Mouse (Mus musculus) spleen, adult 18-20 months (tissue): ENCODE data around the gene Ube2i.
A peak's percentile ranks its signal among the peaks of the same experiment; 100 is the strongest.

Source experiments
- DNase-seq, 2 experiments: peaks; one replicate each; pipeline ENCODE4 v3.0.0; 2022; ENCODE audit warnings: mixed read lengths in 2 of 2

Ube2i gene

GRCm38 (mm10) chr17:25274571-25275346 lies at the start of gene Ube2i:
Ube2i (minus strand) TSS chr17:25274622.
- no peak for DNase-seq

- no peak for DNase-seq
Measured at GRCm38 (mm10) chr17:25322930-25323329, 48.5 kb upstream of the Ube2i start.

- DNase-seq, result no peak
Measured at GRCm38 (mm10) chr17:25320819-25321218, 46.4 kb upstream of the Ube2i start.

- no peak for DNase-seq
Measured at GRCm38 (mm10) chr17:25318354-25318753, 43.9 kb upstream of the Ube2i start, which contains the start of gene Prss29. Prss29 (plus strand) TSS chr17:25318654.

- DNase-seq, result no peak
Measured at GRCm38 (mm10) chr17:25308346-25308745, 33.9 kb upstream of the Ube2i start, which contains the start of gene Prss28. Prss28 (plus strand) TSS chr17:25308646.

- DNase-seq, result no peak
Measured at GRCm38 (mm10) chr17:25298094-25298493, 23.7 kb upstream of the Ube2i start, which contains the start of gene Prss34. Prss34 (plus strand) TSS chr17:25298394.

- no peak for DNase-seq
Measured at GRCm38 (mm10) chr17:25294111-25294510, 19.7 kb upstream of the Ube2i start.

- DNase-seq, result no peak
Measured at GRCm38 (mm10) chr17:25293495-25293894, 19.1 kb upstream of the Ube2i start.

GRCm38 (mm10) chr17:25290411-25290810 lies 16.0 kb upstream of the Ube2i start:
- no peak for DNase-seq

GRCm38 (mm10) chr17:25288842-25289241 lies 14.4 kb upstream of the Ube2i start:
- DNase-seq, result peak in 1 of 2 experiments; percentile 53

- peak; percentile 21 to 66 for DNase-seq
Measured at GRCm38 (mm10) chr17:25285033-25285432, 10.6 kb upstream of the Ube2i start.

GRCm38 (mm10) chr17:25282133-25282532 lies 7.7 kb upstream of the Ube2i start:
- peak; percentile 26 to 45 for DNase-seq

GRCm38 (mm10) chr17:25275833-25276232 lies 1.4 kb upstream of the Ube2i start:
- DNase-seq, result no peak

- peak; percentile 89 to 94 for DNase-seq
Measured at GRCm38 (mm10) chr17:25273706-25274501, 518 bp downstream of the Ube2i start.

- peak; percentile 83 to 84 for DNase-seq
Measured at GRCm38 (mm10) chr17:25272951-25273705, 1.3 kb downstream of the Ube2i start.

GRCm38 (mm10) chr17:25272326-25272725 lies 2.1 kb downstream of the Ube2i start:
- no peak for DNase-seq

GRCm38 (mm10) chr17:25270795-25271335 lies 3.6 kb downstream of the Ube2i start:
- DNase-seq, result no peak

GRCm38 (mm10) chr17:25264453-25264852 lies 10.0 kb downstream of the Ube2i start:
- DNase-seq, result no peak

- no peak for DNase-seq
Measured at GRCm38 (mm10) chr17:25257804-25258261, 16.6 kb downstream of the Ube2i start.

- no peak for DNase-seq
Measured at GRCm38 (mm10) chr17:25256140-25256754, 18.2 kb downstream of the Ube2i start, which contains the start of gene Baiap3. Baiap3 (minus strand) TSS chr17:25256364.

- no peak for DNase-seq
Measured at GRCm38 (mm10) chr17:25255110-25255509, 19.3 kb downstream of the Ube2i start.

GRCm38 (mm10) chr17:25253760-25254159 lies 20.7 kb downstream of the Ube2i start:
- no peak for DNase-seq
